Mouse (Mus musculus) bone marrow macrophage, adult 2 months (primary cell): Measurements from ENCODE around the gene Rgs19.

Experiments used
- CTCF ChIP-seq: IDR thresholded peaks from 2 replicates; pipeline ENCODE4 v1.5.1; 2012; ENCODE audit warnings: low read depth, mild to moderate bottlenecking, low read length, moderate library complexity
- POLR2A ChIP-seq: IDR thresholded peaks from 2 replicates; pipeline ENCODE4 v1.6.1; 2012; ENCODE audit warnings: mild to moderate bottlenecking, low read depth, low read length, borderline replicate concordance

- no peak for TF ChIP-seq POLR2A
- TF ChIP-seq CTCF, result no peak
Measured at GRCm38 (mm10) chr2:181684713-181685112, 9.1 kb downstream of the Rgs19 start.
